Mouse (Mus musculus): ENCODE measurements around the gene Pirb.

DNA sequence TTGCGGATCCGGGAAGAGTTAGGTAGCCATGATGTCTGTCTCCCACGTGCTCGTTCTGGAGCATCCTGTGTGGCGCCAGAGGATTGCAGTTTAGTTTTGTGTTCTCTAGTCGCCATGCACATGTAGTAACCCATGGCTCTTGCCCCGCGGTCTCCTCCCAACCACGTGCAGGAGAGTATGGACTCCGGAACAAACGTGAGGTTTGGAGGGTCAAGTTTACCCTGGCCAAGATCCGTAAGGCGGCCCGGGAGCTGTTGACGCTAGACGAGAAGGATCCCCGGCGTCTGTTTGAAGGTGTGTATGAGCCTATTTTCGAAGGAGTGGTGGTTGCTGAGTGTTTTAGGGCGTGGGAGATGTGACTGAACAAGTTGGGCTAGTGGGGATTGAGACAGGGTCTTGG is 15.7 kb downstream of the Pirb start:
- TF ChIP-seq POLR2A (IDR thresholded peaks at IDR 0.05; ENCODE audit: control insufficient read depth, low read depth, low read length) (no peak), CTCF (IDR thresholded peaks at IDR 0.05; ENCODE audit: control insufficient read depth, insufficient read depth, insufficient replicate concordance, low read depth, low read length) (no peak)
